ENCODE assay signal across 8 mouse cellular contexts in genomic region chr17:25474330-25475077, GRCm38 (mm10). TPM values are rescaled to one million over a fixed set of nuclear protein-coding genes. Genes with fewer than 3 reads are reported as not detected.
DNase-seq lines count a peak whose midpoint lies in the region; ATAC-seq and TF ChIP-seq lines count a peak whose summit lies in the region.

No protein-coding gene starts in this region.

- peak; percentile 40 to 49 for DNase-seq in heart, postnatal 36 days
- DNase-seq in layer of hippocampus, adult 11-12 months (ENCODE audit: low spot score): peak; percentile 60
- DNase-seq in lung, embryonic 14.5 days: peak; percentile 83
- DNase-seq in thymus, postnatal 10 days (ENCODE audit: low spot score in 2 of 2): peak; percentile 44 to 53

- peak; percentile 56 for TF ChIP-seq CTCF in E14TG2a.4 (conservative IDR thresholded peaks at IDR 0.05; ENCODE audit: low read length)
- peak; percentile 66 for TF ChIP-seq CTCF in bone marrow macrophage, adult 2 months (IDR thresholded peaks at IDR 0.05; ENCODE audit: low read depth, low read length)
- TF ChIP-seq CTCF in lung, embryonic 14.5 days (IDR thresholded peaks at IDR 0.05; ENCODE audit: low read depth): peak; percentile 71

- H3K9ac ChIP-seq in lung, embryonic 14.5 days: peak overlapping the region; percentile 38
- peak overlapping the region; percentile 42 for H3K9ac ChIP-seq in neural tube, embryonic 15.5 days (replicated peaks)

- H3K27ac ChIP-seq in bone marrow macrophage, adult 2 months (ENCODE audit: insufficient read depth, low read depth, low read length): no peak overlapping the region
- H3K27ac ChIP-seq in lung, embryonic 14.5 days (ENCODE audit: low read depth): no peak overlapping the region
- H3K27ac ChIP-seq in neural tube, embryonic 15.5 days (replicated peaks): no peak overlapping the region

- peak overlapping the region; percentile 70 for H3K4me3 ChIP-seq in E14TG2a.4 (replicated peaks; ENCODE audit: low read length)
- peak overlapping the region; percentile 22 for H3K4me3 ChIP-seq in bone marrow macrophage, adult 2 months (ENCODE audit: insufficient read depth, low read length)
- H3K4me3 ChIP-seq in lung, embryonic 14.5 days (ENCODE audit: low read depth, low read length): peak overlapping the region; percentile 37
- peak overlapping the region; percentile 40 for H3K4me3 ChIP-seq in neural tube, embryonic 15.5 days (replicated peaks)

- peak; percentile 59 for ATAC-seq in erythroblast, adult 5-6 weeks (replicated peaks; ENCODE audit: low FRiP score, poor library complexity, severe bottlenecking)
- peak; percentile 68 for ATAC-seq in lung, embryonic 14.5 days (ENCODE audit: insufficient read depth)
- peak; percentile 59; the same call in 1 of the 2 replicates for ATAC-seq in neural tube, embryonic 15.5 days (ENCODE audit: low FRiP score)

- peaks cover 40% of the 10 kb centered on the region for H3K4me1 ChIP-seq in E14TG2a.4 (replicated peaks; ENCODE audit: low read depth, low read length)
- no peaks in the 10 kb centered on the region for H3K4me1 ChIP-seq in bone marrow macrophage, adult 2 months (ENCODE audit: control insufficient read depth, insufficient read depth, low read length)
- no peaks in the 10 kb centered on the region for H3K4me1 ChIP-seq in lung, embryonic 14.5 days (ENCODE audit: insufficient read depth)
- peaks cover 18% of the 10 kb centered on the region for H3K4me1 ChIP-seq in neural tube, embryonic 15.5 days

- no peaks in the 10 kb centered on the region for H3K9me3 ChIP-seq in E14TG2a.4 (ENCODE audit: low read length)
- H3K9me3 ChIP-seq in lung, embryonic 14.5 days (ENCODE audit: low read depth, low read length): no peaks in the 10 kb centered on the region
- no peaks in the 10 kb centered on the region for H3K9me3 ChIP-seq in neural tube, embryonic 15.5 days (replicated peaks)

- 3% methylated on average over 38 of the region's 38 CpGs for WGBS in lung, embryonic 14.5 days
- 1% methylated on average over 38 of the region's 38 CpGs for WGBS in neural tube, embryonic 15.5 days

- peaks cover 80% of the 10 kb centered on the region for H3K27me3 ChIP-seq in E14TG2a.4 (ENCODE audit: insufficient read depth, low read length)
- H3K27me3 ChIP-seq in lung, embryonic 14.5 days (ENCODE audit: insufficient read depth, low read length): peaks cover 9% of the 10 kb centered on the region
- H3K27me3 ChIP-seq in neural tube, embryonic 15.5 days (replicated peaks): peaks cover 42% of the 10 kb centered on the region

- intact Hi-C loops in heart, postnatal 36 days (cut with DNase I): loop anchor here (5.0 kb wide), 2 partner anchors 123 to 328 kb away; no protein-coding TSS in a partner anchor

- TF ChIP-seq POLR2A in bone marrow macrophage, adult 2 months (IDR thresholded peaks at IDR 0.05; ENCODE audit: borderline replicate concordance, low read depth, low read length): no peak

- H3K36me3 ChIP-seq in E14TG2a.4 (ENCODE audit: insufficient read depth, low read length): no peaks in the 10 kb centered on the region
- H3K36me3 ChIP-seq in lung, embryonic 14.5 days (ENCODE audit: insufficient read depth): no peaks in the 10 kb centered on the region
- H3K36me3 ChIP-seq in neural tube, embryonic 15.5 days: no peaks in the 10 kb centered on the region

- H3K4me2 ChIP-seq in lung, embryonic 14.5 days: peak overlapping the region; percentile 73
- H3K4me2 ChIP-seq in neural tube, embryonic 15.5 days: peak overlapping the region; percentile 87

RNA-seq across cellular contexts. Expression of gene Tekt4, which starts 20.1 kb away (rescaled TPM):
- polyA plus RNA-seq in bone marrow macrophage, adult 2 months (2012; ENCODE audit: insufficient read depth, insufficient read length, missing spikeins): not detected in 2 replicates
- not detected in 2 replicates for total RNA-seq in erythroblast, adult 5-6 weeks (2015; ENCODE audit: low replicate concordance)
- total RNA-seq in erythroblast, adult 5-6 weeks (2017; ENCODE audit: low replicate concordance): not detected in 2 replicates
- total RNA-seq in heart, postnatal 36 days (2021): under 1 TPM in 1 of 2 experiments, not detected in 1; 0.47 TPM
- polyA plus RNA-seq in lung, embryonic 14.5 days (2014; fragmentation: Nextera tagmentation; extraction: Ambion mirVana): 0.18 and 0.20 TPM in 2 replicates
- polyA plus RNA-seq in neural tube, embryonic 15.5 days (2015; fragmentation: Nextera tagmentation; extraction: Ambion mirVana): 0.67 and 0.84 TPM in 2 replicates

RNA-seq across cellular contexts. Expression of gene Sstr5, which starts 22.6 kb away (rescaled TPM):
- not detected in 2 replicates for polyA plus RNA-seq in bone marrow macrophage, adult 2 months (2012; ENCODE audit: insufficient read depth, insufficient read length, missing spikeins)
- not detected in 2 replicates for total RNA-seq in erythroblast, adult 5-6 weeks (2015; ENCODE audit: low replicate concordance)
- not detected in 2 replicates for total RNA-seq in erythroblast, adult 5-6 weeks (2017; ENCODE audit: low replicate concordance)
- total RNA-seq in heart, postnatal 36 days (2021): not detected
- 0.15 TPM in 1 of 2 replicates, not detected in the other for polyA plus RNA-seq in lung, embryonic 14.5 days (2014; fragmentation: Nextera tagmentation; extraction: Ambion mirVana)
- polyA plus RNA-seq in neural tube, embryonic 15.5 days (2015; fragmentation: Nextera tagmentation; extraction: Ambion mirVana): 0.64 and 0.93 TPM in 2 replicates

RNA-seq across cellular contexts. Expression of gene Cacna1h, which starts 40.9 kb away (rescaled TPM):
- polyA plus RNA-seq in bone marrow macrophage, adult 2 months (2012; ENCODE audit: insufficient read depth, insufficient read length, missing spikeins): not detected in 2 replicates
- 0.21 TPM in 1 of 2 replicates, not detected in the other for total RNA-seq in erythroblast, adult 5-6 weeks (2015; ENCODE audit: low replicate concordance)
- total RNA-seq in erythroblast, adult 5-6 weeks (2017; ENCODE audit: low replicate concordance): under 0.01 and 0.43 TPM in 2 replicates
- total RNA-seq in heart, postnatal 36 days (2021): 1 to 10 TPM; 5.4 to 6.5 TPM
- 3.6 and 4.4 TPM in 2 replicates for polyA plus RNA-seq in lung, embryonic 14.5 days (2014; fragmentation: Nextera tagmentation; extraction: Ambion mirVana)
- polyA plus RNA-seq in neural tube, embryonic 15.5 days (2015; fragmentation: Nextera tagmentation; extraction: Ambion mirVana): 10.1 and 10.9 TPM in 2 replicates
